Mouse (Mus musculus) E14TG2a.4 (cell line): ENCODE measurements around the gene Axin2.

Experiments
- CTCF ChIP-seq: conservative IDR thresholded peaks from 2 replicates; pipeline ENCODE4 v1.5.1; 2014; ENCODE audit warnings: low read length
- NANOG ChIP-seq: IDR thresholded peaks from 2 replicates; pipeline ENCODE4 v1.6.1; 2014; ENCODE audit warnings: borderline replicate concordance, low read length, mixed read lengths

- no peak for TF ChIP-seq CTCF
- TF ChIP-seq NANOG: no peak
These were observed 42.6 kb upstream of the Axin2 start for GRCm38 (mm10) chr11:108877520-108877919.
